Mouse (Mus musculus): ENCODE data around the gene Smim14.

DNA sequence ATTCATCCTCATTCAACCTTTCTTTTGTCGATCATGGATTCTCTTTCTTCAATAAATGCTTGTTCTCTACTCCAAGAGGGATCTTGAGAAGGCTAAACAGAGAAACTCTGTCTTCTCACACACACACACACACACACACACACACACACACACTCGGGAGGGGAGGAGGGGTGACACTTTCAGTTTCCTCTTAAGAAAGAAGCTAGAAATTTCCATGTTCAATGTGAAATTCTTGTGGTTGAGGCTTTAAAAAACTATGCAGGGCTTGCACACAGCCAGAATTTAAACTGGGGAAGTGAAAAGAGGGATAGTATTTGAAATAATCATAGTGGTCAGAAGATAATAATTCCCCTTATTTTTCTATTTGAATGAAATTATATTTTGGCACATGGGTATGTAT lies 61.2 kb downstream of the Smim14 start:
- TF ChIP-seq CTCF (conservative IDR thresholded peaks at IDR 0.05; ENCODE audit: low read length): no peak
- no peak for TF ChIP-seq NANOG (IDR thresholded peaks at IDR 0.05; ENCODE audit: borderline replicate concordance, low read length)

All from E14TG2a.4 (cell line).